Mouse (Mus musculus): ENCODE data around the gene Btnl10. TPM values are rescaled to one million over a fixed set of nuclear protein-coding genes. Genes with fewer than 3 reads are reported as not detected.

The Btnl10 gene
- polyA plus RNA-seq, 1 experiment from 2014 or later = not detected

- Histone ChIP-seq H3K36me3 (ENCODE audit: control insufficient read depth, insufficient read depth, low read length) (peaks cover 56% of the 10 kb centered on the region), H3K4me3 (ENCODE audit: control insufficient read depth in 1 of 2, insufficient read depth in 1 of 2, low read depth in 1 of 2, low read length in 2 of 2) (no peak overlapping the region), H3K9ac (ENCODE audit: low read length) (no peak overlapping the region), H3K4me1 (ENCODE audit: control insufficient read depth in 2 of 2, insufficient read depth in 2 of 2, low read length in 2 of 2) (peaks cover 3 to 7% of the 10 kb centered on the region in 2 experiments; a peak in 2 of 4 replicates), H3K4me2 (ENCODE audit: low read length) (no peak overlapping the region), H3K27me3 (ENCODE audit: control insufficient read depth, insufficient read depth, low read length) (no peaks in the 10 kb centered on the region), H3K9me3 (ENCODE audit: control insufficient read depth, low read length) (no peaks in the 10 kb centered on the region), H3K27ac (replicated peaks in 1 of 2; ENCODE audit: control insufficient read depth in 1 of 2, insufficient read depth in 1 of 2, low read depth in 2 of 2, low read length in 2 of 2) (no peak overlapping the region)
- WGBS = 74% methylated on average over 4 of the region's 4 CpGs
- no peak for ATAC-seq (ENCODE audit: insufficient number of reproducible peaks, insufficient read depth, low FRiP score, low read depth)
Measured at GRCm38 (mm10) chr11:58931576-58931975, 13.9 kb downstream of the Btnl10 start.

GRCm38 (mm10) chr11:58937909-58938308 is 20.2 kb downstream of the Btnl10 start:
- Histone ChIP-seq H3K36me3 (ENCODE audit: control insufficient read depth, insufficient read depth, low read length) (peaks cover 40% of the 10 kb centered on the region), H3K4me3 (ENCODE audit: control insufficient read depth in 1 of 2, insufficient read depth in 1 of 2, low read depth in 1 of 2, low read length in 2 of 2) (peak overlapping the region; percentile 72 to 93), H3K4me2 (ENCODE audit: low read length) (peak overlapping the region; percentile 99), H3K9ac (ENCODE audit: low read length) (peak overlapping the region; percentile 98), H3K4me1 (ENCODE audit: control insufficient read depth in 2 of 2, insufficient read depth in 2 of 2, low read length in 2 of 2) (peaks cover 6 to 13% of the 10 kb centered on the region in 2 experiments), H3K27ac (replicated peaks in 1 of 2; ENCODE audit: control insufficient read depth in 1 of 2, insufficient read depth in 1 of 2, low read depth in 2 of 2, low read length in 2 of 2) (peak overlapping the region; percentile 72 to 98; a peak in 3 of 4 replicates), H3K9me3 (ENCODE audit: control insufficient read depth, low read length) (no peaks in the 10 kb centered on the region), H3K27me3 (ENCODE audit: control insufficient read depth, insufficient read depth, low read length) (no peaks in the 10 kb centered on the region)
- ATAC-seq (ENCODE audit: insufficient number of reproducible peaks, insufficient read depth, low FRiP score, low read depth) = no peak
- 2% methylated on average over 13 of the region's 13 CpGs for WGBS

GRCm38 (mm10) chr11:58938322-58939087 is 20.8 kb downstream of the Btnl10 start, which contains the start of gene Rnf187:
TSS of gene Rnf187 (minus strand) at chr11:58938916.
- peak within 1 kb of the TSS; percentile 72 to 98 for H3K27ac ChIP-seq (replicated peaks in 1 of 2; ENCODE audit: control insufficient read depth in 1 of 2, insufficient read depth in 1 of 2, low read depth in 2 of 2, low read length in 2 of 2)
- peak; percentile 94 for ATAC-seq (ENCODE audit: insufficient number of reproducible peaks, insufficient read depth, low FRiP score, low read depth)
- H3K4me3 ChIP-seq (ENCODE audit: control insufficient read depth in 1 of 2, insufficient read depth in 1 of 2, low read depth in 1 of 2, low read length in 2 of 2) = peak within 1 kb of the TSS; percentile 72 to 93
- under 1% methylated on average over 88 of the region's 95 CpGs for WGBS
- H3K4me2 ChIP-seq (ENCODE audit: low read length) = peak within 1 kb of the TSS; percentile 99
- H3K36me3 ChIP-seq (ENCODE audit: control insufficient read depth, insufficient read depth, low read length) = peaks cover 34% of the 10 kb centered on the region
- no peaks in the 10 kb centered on the region for H3K9me3 ChIP-seq (ENCODE audit: control insufficient read depth, low read length)
- H3K27me3 ChIP-seq (ENCODE audit: control insufficient read depth, insufficient read depth, low read length) = peaks cover under 1% of the 10 kb centered on the region; the same call in 1 of the 2 replicates
- H3K9ac ChIP-seq (ENCODE audit: low read length) = peak within 1 kb of the TSS; percentile 98
- peaks cover 6 to 13% of the 10 kb centered on the region in 2 experiments for H3K4me1 ChIP-seq (ENCODE audit: control insufficient read depth in 2 of 2, insufficient read depth in 2 of 2, low read length in 2 of 2)

- H3K27ac ChIP-seq (replicated peaks in 1 of 2; ENCODE audit: control insufficient read depth in 1 of 2, insufficient read depth in 1 of 2, low read depth in 2 of 2, low read length in 2 of 2) = peak overlapping the region; percentile 61 to 98
- H3K27me3 ChIP-seq (ENCODE audit: control insufficient read depth, insufficient read depth, low read length) = peaks cover 5% of the 10 kb centered on the region; the same call in 1 of the 2 replicates
- ATAC-seq (ENCODE audit: insufficient number of reproducible peaks, insufficient read depth, low FRiP score, low read depth) = no peak
- peak overlapping the region; percentile 72 to 93 for H3K4me3 ChIP-seq (ENCODE audit: control insufficient read depth in 1 of 2, insufficient read depth in 1 of 2, low read depth in 1 of 2, low read length in 2 of 2)
- H3K9me3 ChIP-seq (ENCODE audit: control insufficient read depth, low read length) = no peaks in the 10 kb centered on the region
- peaks cover 28% of the 10 kb centered on the region for H3K36me3 ChIP-seq (ENCODE audit: control insufficient read depth, insufficient read depth, low read length)
- peak overlapping the region; percentile 99 for H3K4me2 ChIP-seq (ENCODE audit: low read length)
- peaks cover 6 to 13% of the 10 kb centered on the region in 2 experiments for H3K4me1 ChIP-seq (ENCODE audit: control insufficient read depth in 2 of 2, insufficient read depth in 2 of 2, low read length in 2 of 2)
- WGBS = 18% methylated on average over 6 of the region's 6 CpGs
- H3K9ac ChIP-seq (ENCODE audit: low read length) = peak overlapping the region; percentile 98
Measured at GRCm38 (mm10) chr11:58939088-58939439, 21.4 kb downstream of the Btnl10 start.

- Histone ChIP-seq H3K27me3 (ENCODE audit: control insufficient read depth, insufficient read depth, low read length) (peaks cover 18% of the 10 kb centered on the region), H3K9me3 (ENCODE audit: control insufficient read depth, low read length) (no peaks in the 10 kb centered on the region), H3K4me2 (ENCODE audit: low read length) (no peak overlapping the region), H3K36me3 (ENCODE audit: control insufficient read depth, insufficient read depth, low read length) (no peaks in the 10 kb centered on the region), H3K9ac (ENCODE audit: low read length) (no peak overlapping the region), H3K4me3 (ENCODE audit: control insufficient read depth in 1 of 2, insufficient read depth in 1 of 2, low read depth in 1 of 2, low read length in 2 of 2) (no peak overlapping the region), H3K4me1 (ENCODE audit: control insufficient read depth in 2 of 2, insufficient read depth in 2 of 2, low read length in 2 of 2) (peaks cover 3 to 4% of the 10 kb centered on the region in 2 experiments; a peak in 3 of 4 replicates), H3K27ac (replicated peaks in 1 of 2; ENCODE audit: control insufficient read depth in 1 of 2, insufficient read depth in 1 of 2, low read depth in 2 of 2, low read length in 2 of 2) (no peak overlapping the region)
- no peak for ATAC-seq (ENCODE audit: insufficient number of reproducible peaks, insufficient read depth, low FRiP score, low read depth)
- WGBS = 74% methylated on average over 5 of the region's 5 CpGs
Measured at GRCm38 (mm10) chr11:58944136-58944535, 26.4 kb downstream of the Btnl10 start.

- H3K27me3 ChIP-seq (ENCODE audit: control insufficient read depth, insufficient read depth, low read length) = peaks cover 25% of the 10 kb centered on the region
- H3K4me1 ChIP-seq (ENCODE audit: control insufficient read depth in 2 of 2, insufficient read depth in 2 of 2, low read length in 2 of 2) = peaks cover 4% of the 10 kb centered on the region in 2 experiments; a peak in 3 of 4 replicates
- no peak overlapping the region for H3K27ac ChIP-seq (replicated peaks in 1 of 2; ENCODE audit: control insufficient read depth in 1 of 2, insufficient read depth in 1 of 2, low read depth in 2 of 2, low read length in 2 of 2)
- no peak overlapping the region for H3K4me2 ChIP-seq (ENCODE audit: low read length)
- H3K9me3 ChIP-seq (ENCODE audit: control insufficient read depth, low read length) = no peaks in the 10 kb centered on the region
- no peak overlapping the region for H3K4me3 ChIP-seq (ENCODE audit: control insufficient read depth in 1 of 2, insufficient read depth in 1 of 2, low read depth in 1 of 2, low read length in 2 of 2)
- H3K36me3 ChIP-seq (ENCODE audit: control insufficient read depth, insufficient read depth, low read length) = no peaks in the 10 kb centered on the region
- ATAC-seq (ENCODE audit: insufficient number of reproducible peaks, insufficient read depth, low FRiP score, low read depth) = no peak
- H3K9ac ChIP-seq (ENCODE audit: low read length) = no peak overlapping the region
- WGBS = 74% methylated on average over 3 of the region's 3 CpGs
Measured at GRCm38 (mm10) chr11:58947306-58947705, 29.6 kb downstream of the Btnl10 start.

- H3K27me3 ChIP-seq (ENCODE audit: control insufficient read depth, insufficient read depth, low read length) = peaks cover 25% of the 10 kb centered on the region
- no peaks in the 10 kb centered on the region for H3K9me3 ChIP-seq (ENCODE audit: control insufficient read depth, low read length)
- H3K9ac ChIP-seq (ENCODE audit: low read length) = peak overlapping the region; percentile 58
- peak overlapping the region; percentile 70 for H3K4me2 ChIP-seq (ENCODE audit: low read length)
- H3K36me3 ChIP-seq (ENCODE audit: control insufficient read depth, insufficient read depth, low read length) = no peaks in the 10 kb centered on the region
- ATAC-seq (ENCODE audit: insufficient number of reproducible peaks, insufficient read depth, low FRiP score, low read depth) = no peak
- H3K27ac ChIP-seq (replicated peaks in 1 of 2; ENCODE audit: control insufficient read depth in 1 of 2, insufficient read depth in 1 of 2, low read depth in 2 of 2, low read length in 2 of 2) = peak overlapping the region; percentile 34 to 65
- peak overlapping the region; percentile 38 to 42 for H3K4me3 ChIP-seq (ENCODE audit: control insufficient read depth in 1 of 2, insufficient read depth in 1 of 2, low read depth in 1 of 2, low read length in 2 of 2)
- WGBS = 18% methylated on average over 23 of the region's 23 CpGs
- H3K4me1 ChIP-seq (ENCODE audit: control insufficient read depth in 2 of 2, insufficient read depth in 2 of 2, low read length in 2 of 2) = peaks cover 4 to 5% of the 10 kb centered on the region in 2 experiments
Measured at GRCm38 (mm10) chr11:58947798-58948528, 30.3 kb downstream of the Btnl10 start.
